Mouse (Mus musculus) ES-E14 (cell line): Measurements from ENCODE around the gene Hist1h3g. TPM values are rescaled to one million over a fixed set of nuclear protein-coding genes. Genes with fewer than 3 reads are reported as not detected.
A peak's percentile ranks its signal among the peaks of the same experiment; 100 is the strongest.

Experiments used
- DNase-seq: peaks from one replicate; pipeline ENCODE4 v3.0.0-alpha.2; 2013; ENCODE audit warnings: low read depth, low spot score
- H3K27ac ChIP-seq: 2 replicates; pipeline ENCODE4 v1.5.1; 2012; ENCODE audit warnings: low read depth, mild to moderate bottlenecking, low read length, moderate library complexity, mixed read lengths; ENCODE audit not compliant: poor library complexity, insufficient read depth, severe bottlenecking
- H3K36me3 ChIP-seq: 2 replicates; pipeline ENCODE4 v1.6.1; 2012; ENCODE audit warnings: mild to moderate bottlenecking, low read length, moderate library complexity, mixed read lengths; ENCODE audit not compliant: control insufficient read depth, poor library complexity, insufficient read depth, severe bottlenecking
- H3K4me1 ChIP-seq, 2 experiments: fragments of 150-350 bp in 1 of 2; sonication (generic) in 1 of 2; 2 replicates each; pipeline ENCODE4 v1.6.1; 2012; ENCODE audit warnings: low read length in 2 of 2, mild to moderate bottlenecking in 1 of 2, mixed read lengths in 1 of 2; ENCODE audit not compliant: control insufficient read depth in 2 of 2, insufficient read depth in 2 of 2, poor library complexity in 1 of 2
- H3K4me3 ChIP-seq, 2 experiments: fragments of 150-350 bp in 1 of 2; sonication (generic) in 1 of 2; 2 replicates each; pipeline ENCODE4 v1.5.1; 2012; ENCODE audit warnings: low read length in 2 of 2, low read depth in 1 of 2, mild to moderate bottlenecking in 1 of 2, mixed read lengths in 1 of 2; ENCODE audit not compliant: insufficient read depth in 1 of 2, poor library complexity in 1 of 2, severe bottlenecking in 1 of 2
- H3K9ac ChIP-seq: 2 replicates; pipeline ENCODE4 v1.6.1; 2012; ENCODE audit warnings: low read depth, mild to moderate bottlenecking, low read length, mixed read lengths; ENCODE audit not compliant: poor library complexity, insufficient read depth, severe bottlenecking
- H3K9me3 ChIP-seq: fragments of 150-350 bp; sonication (generic); 2 replicates; pipeline ENCODE4 v1.6.1; 2012; ENCODE audit warnings: low read depth, mild to moderate bottlenecking, low read length; ENCODE audit not compliant: control insufficient read depth, insufficient read depth
- CHD2 ChIP-seq: IDR thresholded peaks from 2 replicates; pipeline ENCODE4 v1.6.1; 2014; ENCODE audit warnings: mild to moderate bottlenecking, low read depth, low read length, inconsistent platforms
- HCFC1 ChIP-seq: IDR thresholded peaks from 2 replicates; pipeline ENCODE4 v1.6.1; 2012; ENCODE audit warnings: low read length, inconsistent platforms, borderline replicate concordance; ENCODE audit not compliant: insufficient read depth
- MAFK ChIP-seq: IDR thresholded peaks from 2 replicates; pipeline ENCODE4 v1.6.1; 2014; ENCODE audit warnings: mild to moderate bottlenecking, low read depth, low read length, inconsistent platforms; ENCODE audit not compliant: insufficient read depth
- ZC3H11A ChIP-seq: IDR thresholded peaks from 2 replicates; pipeline ENCODE4 v1.6.1; 2012; ENCODE audit warnings: low read depth, mild to moderate bottlenecking, inconsistent platforms, low read length, borderline replicate concordance
- ZNF384 ChIP-seq: IDR thresholded peaks from 2 replicates; pipeline ENCODE4 v1.6.1; 2012; ENCODE audit warnings: low read depth, low read length, inconsistent platforms
- in situ Hi-C, 2 experiments: fragments of 600-800 bp; cut with MboI; formaldehyde crosslinking; loops; one replicate each; pipeline ENCODE4 v1.15.1; 2025; ENCODE audit warnings: low sequenced_read_pairs in 2 of 2, inconsistent platforms in 1 of 2; ENCODE audit not compliant: unreplicated experiment in 2 of 2
- total RNA-seq: library from RNA; depleted of rRNA; stranded (reverse); fragments of 300-350 nt; gene quantifications from 2 replicates; pipeline ENCODE4 v1.2.3, GENCODE M21; 2012

The Hist1h3g gene
- total RNA-seq, 1 experiment, result 621 TPM

- DNase-seq, result no peak
- in situ Hi-C loops, result loop anchor here (10.0 to 25.0 kb wide), 3 partner anchors 192 to 1816 kb away; partner anchors contain the start of genes Hist1h4j (in 2 of the 2), Hist1h2ag (in 1 of the 2), Hist1h2ah (in 1 of the 2) and Hist1h2bb (in 1 of the 2)
- peak within 1 kb of the TSS; percentile 50; the same call in 1 of the 2 replicates for H3K9ac ChIP-seq
- H3K27ac ChIP-seq, result peak within 1 kb of the TSS; percentile 63; the same call in 1 of the 2 replicates
- H3K4me1 ChIP-seq, result 0 out of 4 replicates have a peak, but pooled peaks cover 0 to 2% of the 10 kb centered on the region in 2 experiments
- no peaks in the 10 kb centered on the region for H3K36me3 ChIP-seq
- H3K9me3 ChIP-seq, result no peaks in the 10 kb centered on the region
- peak within 1 kb of the TSS in 1 of 2 experiments; percentile 3; a peak in 1 of 4 replicates for H3K4me3 ChIP-seq
- TF ChIP-seq CHD2 (no peak), ZC3H11A (no peak), ZNF384 (no peak), MAFK (no peak), HCFC1 (no peak)
Measured at GRCm38 (mm10) chr13:23552962-23553361, 17.7 kb downstream of the Hist1h3g start, which contains the start of gene Hist1h1d. Hist1h1d (plus strand) TSS chr13:23553262.

GRCm38 (mm10) chr13:23554393-23554792, 19.2 kb downstream of the Hist1h3g start:
- H3K9me3 ChIP-seq, result no peaks in the 10 kb centered on the region
- H3K36me3 ChIP-seq, result no peaks in the 10 kb centered on the region
- in situ Hi-C loops, result loop anchor here (10.0 to 25.0 kb wide), 3 partner anchors 190 to 1817 kb away; partner anchors contain the start of genes Hist1h4j (in 2 of the 2), Hist1h2ag (in 1 of the 2), Hist1h2ah (in 1 of the 2) and Hist1h2bb (in 1 of the 2)
- H3K27ac ChIP-seq, result no peak overlapping the region; the same call in 1 of the 2 replicates
- H3K9ac ChIP-seq, result peak overlapping the region; percentile 80; the same call in 1 of the 2 replicates
- H3K4me1 ChIP-seq, result 0 out of 4 replicates have a peak, but pooled peaks cover 0 to 2% of the 10 kb centered on the region in 2 experiments
- no peak for DNase-seq
- peak overlapping the region; percentile 23 to 54; a peak in 3 of 4 replicates for H3K4me3 ChIP-seq
- TF ChIP-seq HCFC1 (no peak), CHD2 (no peak), MAFK (no peak), ZC3H11A (no peak), ZNF384 (no peak)

- no peak for DNase-seq
- H3K27ac ChIP-seq, result peak overlapping the region; percentile 90
- TF ChIP-seq ZNF384 (no peak), HCFC1 (no peak; the same call in 1 of the 2 replicates), MAFK (no peak), ZC3H11A (no peak), CHD2 (no peak)
- H3K4me3 ChIP-seq, result peak overlapping the region; percentile 52 to 54
- peak overlapping the region; percentile 74 for H3K9ac ChIP-seq
- H3K36me3 ChIP-seq, result no peaks in the 10 kb centered on the region
- no peaks in the 10 kb centered on the region for H3K9me3 ChIP-seq
- in situ Hi-C loops, result loop anchor here (10.0 to 25.0 kb wide), 3 partner anchors 190 to 1818 kb away; partner anchors contain the start of genes Hist1h4j (in 2 of the 2), Hist1h2ag (in 1 of the 2), Hist1h2ah (in 1 of the 2) and Hist1h2bb (in 1 of the 2)
- 0 out of 4 replicates have a peak, but pooled peaks cover 0 to 2% of the 10 kb centered on the region in 2 experiments for H3K4me1 ChIP-seq
Measured at GRCm38 (mm10) chr13:23554925-23555838, 20.0 kb downstream of the Hist1h3g start.

- in situ Hi-C loops, result loop anchor here (10.0 to 25.0 kb wide), 3 partner anchors 189 to 1819 kb away; partner anchors contain the start of genes Hist1h4j (in 2 of the 2), Hist1h2ag (in 1 of the 2), Hist1h2ah (in 1 of the 2) and Hist1h2bb (in 1 of the 2)
- peak; percentile 81 for DNase-seq
- Histone ChIP-seq H3K27ac (peak overlapping the region; percentile 90), H3K4me3 (peak overlapping the region; percentile 52 to 56), H3K9ac (peak overlapping the region; percentile 74), H3K9me3 (no peaks in the 10 kb centered on the region), H3K4me1 (0 out of 4 replicates have a peak, but pooled peaks cover 0 to 2% of the 10 kb centered on the region in 2 experiments), H3K36me3 (no peaks in the 10 kb centered on the region)
- no peak for TF ChIP-seq MAFK
- TF ChIP-seq CHD2, result peak; percentile 82
- TF ChIP-seq ZC3H11A, result no peak
- peak; percentile 65; the same call in 1 of the 2 replicates for TF ChIP-seq ZNF384
- no peak for TF ChIP-seq HCFC1
Measured at GRCm38 (mm10) chr13:23555839-23556416, 20.7 kb downstream of the Hist1h3g start.
